Mouse (Mus musculus) G1E (cell line): ENCODE data around the gene Zc3h18. TPM values are rescaled to one million over a fixed set of nuclear protein-coding genes. Genes with fewer than 3 reads are reported as not detected.

Experiments
- ATAC-seq: 2 replicates; pipeline ENCODE4 v1.8.0; 2016; ENCODE audit warnings: mild to moderate bottlenecking; ENCODE audit not compliant: insufficient number of reproducible peaks, poor library complexity, low FRiP score, severe bottlenecking; ENCODE audit errors: extremely low read depth
- DNase-seq: peaks from one replicate; pipeline ENCODE4 v3.0.0; 2012; ENCODE audit warnings: low spot score
- H3K27me3 ChIP-seq: 2 replicates; pipeline ENCODE4 v1.6.1; 2012; ENCODE audit warnings: mild to moderate bottlenecking, low read length, inconsistent platforms; ENCODE audit not compliant: insufficient read depth
- H3K36me3 ChIP-seq: replicated peaks from 2 replicates; pipeline ENCODE3; 2012; ENCODE audit warnings: mild to moderate bottlenecking, inconsistent platforms
- H3K4me1 ChIP-seq: 2 replicates; pipeline ENCODE4 v1.6.1; 2012; ENCODE audit warnings: low read depth, low read length, inconsistent platforms, mixed read lengths; ENCODE audit not compliant: insufficient read depth
- H3K4me3 ChIP-seq: 2 replicates; pipeline ENCODE4 v1.5.1; 2012; ENCODE audit warnings: low read depth, mild to moderate bottlenecking, inconsistent platforms, low read length, moderate library complexity, mixed read lengths
- H3K9me3 ChIP-seq: replicated peaks from 2 replicates; pipeline ENCODE4 v1.6.1; 2012; ENCODE audit warnings: inconsistent platforms
- CTCF ChIP-seq: IDR thresholded peaks from 2 replicates; pipeline ENCODE4 v1.5.1; 2012; ENCODE audit warnings: low read depth, low read length, inconsistent platforms, mixed read lengths
- GATA1 ChIP-seq: IDR thresholded peaks from 2 replicates; pipeline ENCODE4 v1.6.1; 2012; ENCODE audit warnings: borderline replicate concordance, low read length, inconsistent platforms, mixed read lengths
- GATA2 ChIP-seq: IDR thresholded peaks from 2 replicates; pipeline ENCODE4 v1.6.1; 2012; ENCODE audit warnings: low read depth, low read length, inconsistent platforms, borderline replicate concordance
- POLR2AphosphoS5 ChIP-seq: IDR thresholded peaks from 2 replicates; pipeline ENCODE4 v1.6.1; 2012; ENCODE audit warnings: low read depth, low read length, inconsistent platforms; ENCODE audit not compliant: insufficient replicate concordance
- TAL1 ChIP-seq: conservative IDR thresholded peaks from 2 replicates; pipeline ENCODE4 v1.6.1; 2012; ENCODE audit warnings: low read depth, low read length, inconsistent platforms, mixed read lengths
- polyA plus RNA-seq: library from polyadenylated mRNA; stranded (reverse); fragments of >175 nt; gene quantifications from 2 replicates; pipeline ENCODE4 v1.2.3, GENCODE M21; 2012
- total RNA-seq, 2 experiments: library from RNA; stranded (forward) in 1 of 2; stranded (reverse) in 1 of 2; fragments of 200-1000 nt in 1 of 2; fragments of >200 nt in 1 of 2; fragmentation: Nextera tagmentation in 1 of 2; gene quantifications; 2 replicates each; pipeline ENCODE4 v1.2.3; 2014 to 2017

Zc3h18 gene
- total and polyA plus RNA-seq, 3 experiments: 40.3 to 143 (median 58.4) TPM

DNA sequence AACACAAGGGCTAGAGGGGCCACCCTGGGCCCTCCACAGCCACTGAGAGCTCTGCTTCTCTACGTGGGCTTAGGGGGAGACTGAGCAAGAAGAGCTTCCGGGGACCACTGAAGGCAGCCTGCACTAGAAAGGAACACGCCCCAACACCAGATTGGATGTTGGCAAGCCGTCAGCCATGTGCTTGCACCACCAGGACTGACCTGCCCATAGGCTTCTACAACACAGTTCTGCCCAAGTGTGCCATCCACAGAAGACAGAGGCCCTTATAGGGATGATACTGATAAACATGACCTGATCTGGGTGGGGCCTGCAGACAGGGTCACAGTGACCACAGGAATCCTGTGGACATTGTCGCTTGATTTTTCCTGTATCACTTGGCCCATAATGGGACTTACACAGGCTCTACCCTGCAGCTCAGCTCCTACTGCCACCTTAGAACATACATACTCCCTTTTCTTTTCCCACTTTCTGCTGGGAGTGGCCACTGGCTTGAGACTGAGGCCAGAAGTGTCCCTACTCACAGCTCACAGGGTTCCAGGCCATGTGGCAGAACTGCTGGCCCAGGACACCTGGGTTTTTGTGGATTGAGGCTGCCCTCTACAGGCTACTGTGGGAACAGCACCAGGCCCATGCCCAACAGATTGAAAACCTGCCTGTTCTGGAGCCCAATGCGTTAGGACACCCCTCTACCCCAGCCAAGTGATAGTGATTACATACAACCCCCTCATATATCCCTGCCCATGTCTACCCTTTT lies 43.5 kb upstream of the Zc3h18 start:
- Histone ChIP-seq H3K27me3 (peaks cover 18% of the 10 kb centered on the region; the same call in 1 of the 2 replicates), H3K4me1 (peaks cover 74% of the 10 kb centered on the region), H3K4me3 (no peak overlapping the region), H3K9me3 (peaks cover 36% of the 10 kb centered on the region), H3K36me3 (peaks cover 98% of the 10 kb centered on the region)
- no peak for DNase-seq
- ATAC-seq: no peak; the same call in 1 of the 2 replicates
- TF ChIP-seq CTCF (peak; percentile 96), POLR2AphosphoS5 (no peak; the same call in 1 of the 2 replicates)

DNA sequence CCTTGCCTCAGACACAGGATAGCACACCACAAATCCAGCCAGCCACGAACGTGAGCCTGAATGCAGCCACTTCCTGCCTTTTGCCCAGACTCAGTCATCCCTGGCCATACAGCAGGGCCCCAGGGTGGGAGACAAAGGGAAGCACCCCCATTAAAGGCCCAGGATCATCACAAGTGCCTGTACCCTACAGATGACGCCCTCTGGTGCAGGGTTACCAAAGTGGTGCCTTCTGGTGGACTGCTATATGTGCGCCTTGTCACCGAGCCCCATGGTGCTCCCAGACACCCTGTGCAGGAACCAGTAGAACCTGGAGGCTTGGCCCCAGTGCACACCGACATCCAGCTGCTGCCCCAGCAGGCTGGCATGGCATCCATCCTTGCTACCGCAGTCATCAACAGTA lies 42.9 kb upstream of the Zc3h18 start:
- ATAC-seq (no peak), DNase-seq (no peak)
- TF ChIP-seq TAL1 (no peak), GATA1 (no peak), CTCF (no peak), POLR2AphosphoS5 (no peak; the same call in 1 of the 2 replicates), GATA2 (no peak)
- Histone ChIP-seq H3K4me3 (no peak overlapping the region), H3K27me3 (peaks cover 18% of the 10 kb centered on the region; the same call in 1 of the 2 replicates), H3K9me3 (peaks cover 36% of the 10 kb centered on the region), H3K4me1 (peaks cover 74% of the 10 kb centered on the region), H3K36me3 (peaks cover 98% of the 10 kb centered on the region)

DNA sequence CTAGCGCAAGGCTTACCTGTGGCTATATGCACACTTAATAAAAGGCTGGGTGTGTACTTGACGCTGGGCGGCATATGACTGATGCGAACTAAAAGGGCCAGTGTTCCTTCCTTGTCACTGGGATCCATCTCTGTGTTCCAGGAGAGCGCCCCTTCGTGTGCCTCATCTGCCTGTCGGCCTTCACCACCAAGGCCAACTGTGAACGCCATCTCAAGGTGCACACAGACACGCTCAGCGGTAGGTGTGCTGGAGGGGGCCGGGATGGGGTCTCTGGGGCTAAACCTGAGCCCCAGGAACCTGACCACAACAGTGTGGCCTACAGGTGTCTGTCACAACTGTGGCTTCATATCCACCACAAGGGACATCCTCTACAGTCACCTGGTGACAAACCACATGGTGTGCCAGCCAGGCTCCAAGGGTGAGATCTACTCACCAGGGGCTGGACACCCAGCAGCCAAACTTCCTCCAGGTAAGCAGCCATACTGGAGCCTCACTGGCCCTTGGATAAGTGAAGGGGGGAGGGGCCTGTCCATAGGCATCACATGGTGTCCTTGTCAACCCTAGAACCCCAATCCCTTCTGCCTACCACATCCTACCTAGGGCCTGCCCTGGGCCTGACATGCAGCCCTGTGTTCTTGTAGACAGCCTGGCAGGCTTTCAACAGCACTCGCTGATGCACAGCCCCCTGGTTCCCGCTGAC lies 41.5 kb upstream of the Zc3h18 start:
- no peak for ATAC-seq
- H3K4me1 ChIP-seq: peaks cover 73% of the 10 kb centered on the region
- DNase-seq: no peak
- H3K36me3 ChIP-seq: peaks cover 98% of the 10 kb centered on the region
- H3K4me3 ChIP-seq: peak overlapping the region; percentile 28; the same call in 1 of the 2 replicates
- H3K27me3 ChIP-seq: peaks cover 8% of the 10 kb centered on the region; the same call in 1 of the 2 replicates
- TF ChIP-seq CTCF (no peak), POLR2AphosphoS5 (0 out of 2 replicates have a peak, but pooled peaks have one; percentile 29)
- H3K9me3 ChIP-seq: peaks cover 36% of the 10 kb centered on the region

DNA sequence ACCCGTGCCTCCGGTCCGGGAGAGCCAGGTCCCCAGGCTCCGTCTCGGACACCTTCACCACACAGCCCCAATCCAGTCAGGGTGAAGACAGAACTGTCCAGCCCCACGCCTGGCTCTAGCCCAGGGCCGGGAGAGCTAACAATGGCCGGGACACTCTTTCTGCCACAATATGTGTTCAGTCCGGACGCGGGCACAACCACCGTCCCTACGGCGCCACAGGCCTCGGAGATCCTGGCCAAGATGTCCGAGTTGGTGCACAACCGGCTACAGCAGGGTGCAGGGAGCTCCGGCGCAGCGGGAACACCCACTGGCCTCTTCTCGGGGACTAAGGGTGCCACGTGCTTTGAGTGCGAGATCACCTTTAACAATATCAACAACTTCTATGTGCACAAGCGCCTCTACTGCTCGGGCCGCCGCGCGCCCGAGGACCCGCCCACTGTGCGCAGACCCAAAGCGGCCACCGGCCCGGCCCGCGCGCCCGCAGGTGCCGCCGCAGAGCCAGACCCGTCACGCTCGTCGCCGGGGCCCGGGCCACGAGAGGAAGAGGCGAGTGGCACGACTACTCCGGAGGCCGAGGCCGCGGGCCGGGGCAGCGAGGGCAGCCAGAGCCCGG lies 40.7 kb upstream of the Zc3h18 start:
- peaks cover 73% of the 10 kb centered on the region for H3K4me1 ChIP-seq

DNA sequence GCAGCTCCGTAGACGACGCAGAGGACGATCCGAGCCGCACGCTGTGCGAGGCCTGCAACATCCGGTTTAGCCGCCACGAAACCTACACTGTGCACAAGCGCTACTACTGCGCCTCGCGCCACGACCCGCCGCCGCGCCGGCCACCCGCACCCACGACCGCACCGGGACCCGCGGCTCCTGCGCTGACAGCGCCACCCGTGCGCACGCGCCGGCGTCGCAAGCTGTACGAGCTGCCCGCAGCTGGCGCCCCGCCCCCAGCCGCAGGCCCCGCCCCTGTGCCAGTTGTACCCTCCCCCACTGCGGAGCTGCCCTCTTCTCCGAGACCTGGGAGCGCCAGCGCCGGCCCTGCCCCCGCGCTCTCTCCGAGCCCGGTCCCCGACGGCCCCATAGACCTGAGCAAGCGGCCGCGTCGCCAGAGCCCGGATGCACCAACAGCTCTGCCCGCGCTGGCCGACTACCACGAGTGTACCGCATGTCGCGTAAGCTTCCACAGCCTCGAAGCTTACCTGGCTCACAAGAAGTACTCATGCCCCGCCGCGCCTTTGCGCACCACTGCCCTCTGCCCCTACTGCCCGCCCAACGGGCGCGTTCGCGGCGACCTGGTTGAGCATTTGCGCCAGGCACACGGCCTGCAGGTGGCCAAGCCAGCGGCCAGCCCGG lies 40.0 kb upstream of the Zc3h18 start:
- Histone ChIP-seq H3K27me3 (peaks cover 8% of the 10 kb centered on the region; the same call in 1 of the 2 replicates), H3K4me3 (peak overlapping the region; percentile 36; the same call in 1 of the 2 replicates), H3K36me3 (peaks cover 86% of the 10 kb centered on the region), H3K9me3 (peaks cover 36% of the 10 kb centered on the region), H3K4me1 (peaks cover 73% of the 10 kb centered on the region)
- ATAC-seq (no peak), DNase-seq (no peak)
- TF ChIP-seq TAL1: no peak
- no peak for TF ChIP-seq CTCF
- no peak for TF ChIP-seq POLR2AphosphoS5
- no peak for TF ChIP-seq GATA1
- TF ChIP-seq GATA2: no peak

More for the DNA sequence above, 40.7 kb upstream of the Zc3h18 start:
- no peak for TF ChIP-seq GATA1
- no peak for TF ChIP-seq TAL1
- TF ChIP-seq POLR2AphosphoS5: no peak
- no peak for TF ChIP-seq GATA2
- no peak for TF ChIP-seq CTCF
- DNase-seq (no peak), ATAC-seq (no peak)
- H3K9me3 ChIP-seq: peaks cover 36% of the 10 kb centered on the region
- H3K27me3 ChIP-seq: peaks cover 8% of the 10 kb centered on the region; the same call in 1 of the 2 replicates
- peak overlapping the region; percentile 28; the same call in 1 of the 2 replicates for H3K4me3 ChIP-seq
- peaks cover 93% of the 10 kb centered on the region for H3K36me3 ChIP-seq

DNA sequence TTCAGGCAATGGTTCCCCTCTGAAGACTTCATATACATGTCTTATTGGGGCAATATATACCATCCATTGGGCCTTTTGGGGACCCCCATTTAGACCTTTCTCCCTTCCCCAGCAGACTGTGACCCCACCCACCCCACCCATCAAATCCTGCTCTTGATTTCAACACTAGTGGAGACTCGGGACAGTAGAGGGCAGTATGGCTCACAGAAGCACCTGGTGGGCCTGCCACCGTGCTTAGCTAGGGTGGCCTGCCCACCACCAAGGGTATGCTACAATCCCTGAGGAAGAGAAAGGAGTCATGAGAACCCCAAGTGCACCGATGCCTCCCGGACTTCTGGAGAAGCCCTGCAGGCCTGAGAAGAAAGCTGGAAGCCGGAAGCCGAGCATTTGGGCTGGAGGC lies 37.6 kb upstream of the Zc3h18 start:
- TF ChIP-seq TAL1: no peak
- DNase-seq: no peak
- ATAC-seq: no peak
- Histone ChIP-seq H3K9me3 (peaks cover 31% of the 10 kb centered on the region), H3K4me1 (peaks cover 78% of the 10 kb centered on the region), H3K4me3 (no peak overlapping the region; the same call in 1 of the 2 replicates), H3K36me3 (peaks cover 63% of the 10 kb centered on the region), H3K27me3 (peaks cover 16% of the 10 kb centered on the region; the same call in 1 of the 2 replicates)
